Mouse (Mus musculus) cortical plate, adult 2 months (tissue): ENCODE data around the gene Speg.

Source experiments
- CTCF ChIP-seq: fragments of 200-500 bp; IDR thresholded peaks from 2 replicates; pipeline ENCODE4 v1.5.1; 2011; ENCODE audit warnings: mild to moderate bottlenecking, control low read depth, low read length; ENCODE audit not compliant: insufficient read depth; ENCODE audit errors: extremely low read depth
- POLR2A ChIP-seq: fragments of 200-500 bp; IDR thresholded peaks from 2 replicates; pipeline ENCODE4 v1.6.1; 2011; ENCODE audit warnings: mild to moderate bottlenecking, low read length, control low read depth; ENCODE audit not compliant: insufficient read depth; ENCODE audit errors: extremely low read depth

DNA sequence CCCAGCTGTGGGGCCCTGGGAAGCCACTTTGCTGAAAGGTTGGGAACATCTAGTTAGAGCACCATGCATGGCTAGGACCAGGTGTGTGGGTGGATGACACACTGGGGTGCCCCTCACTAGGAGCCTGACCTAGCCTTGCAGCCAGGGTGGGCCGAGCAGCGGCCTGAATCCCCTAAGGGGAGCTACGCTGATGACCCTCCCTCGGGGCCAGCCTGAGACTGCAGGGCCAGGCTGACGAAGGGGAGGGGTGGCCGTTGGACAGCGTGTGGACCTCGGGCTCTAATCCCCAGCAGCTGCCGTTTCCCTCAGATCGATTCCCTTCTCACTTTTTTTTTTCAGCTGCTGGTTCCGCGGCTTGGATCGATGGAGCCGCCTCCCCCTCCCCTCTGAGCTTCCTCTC is 73.8 kb downstream of the Speg start:
- TF ChIP-seq CTCF (no peak), POLR2A (no peak)
